Mouse (Mus musculus) heart, postnatal 0 days (tissue): ENCODE measurements around the gene Gins1. TPM values are rescaled to one million over a fixed set of nuclear protein-coding genes. Genes with fewer than 3 reads are reported as not detected.

ENCODE experiments used
- ATAC-seq: fragments of 200-750 bp; cut with Nextera tagmentation; 2 replicates; pipeline ENCODE4 v1.8.0; 2017; ENCODE audit warnings: low read depth, moderate number of reproducible peaks, moderate library complexity; ENCODE audit not compliant: insufficient read depth
- DNase-seq: peaks from one replicate; pipeline ENCODE4 v3.0.0-alpha.2; 2016; ENCODE audit warnings: low spot score
- H3K27ac ChIP-seq: fragments of 300-500 bp; sonication (generic); 2 replicates; pipeline ENCODE4 v1.5.1; 2014; ENCODE audit warnings: low read depth, mild to moderate bottlenecking
- H3K27me3 ChIP-seq: fragments of 300-500 bp; sonication (generic); 2 replicates; pipeline ENCODE4 v1.6.1; 2014; ENCODE audit warnings: low read length, mixed read lengths; ENCODE audit not compliant: control insufficient read depth, insufficient read depth
- H3K36me3 ChIP-seq: fragments of 300-500 bp; sonication (generic); replicated peaks from 2 replicates; pipeline ENCODE4 v1.6.1; 2014; ENCODE audit warnings: low read length, mixed read lengths; ENCODE audit not compliant: control insufficient read depth, insufficient read depth
- H3K4me1 ChIP-seq: fragments of 300-500 bp; sonication (generic); 2 replicates; pipeline ENCODE4 v1.6.1; 2014; ENCODE audit warnings: antibody characterized with exemption; ENCODE audit not compliant: control insufficient read depth, insufficient read depth
- H3K4me2 ChIP-seq: fragments of 300-500 bp; sonication (generic); 2 replicates; pipeline ENCODE4 v1.6.1; 2014; ENCODE audit warnings: low read depth, mild to moderate bottlenecking, low read length, moderate library complexity
- H3K4me3 ChIP-seq: fragments of 300-500 bp; sonication (generic); 2 replicates; pipeline ENCODE4 v1.5.1; 2014; ENCODE audit warnings: low read depth, low read length
- H3K9ac ChIP-seq: fragments of 300-500 bp; sonication (generic); replicated peaks from 2 replicates; pipeline ENCODE4 v1.6.1; 2014; ENCODE audit warnings: low read depth, low read length, mixed read lengths
- H3K9me3 ChIP-seq: fragments of 300-500 bp; sonication (generic); replicated peaks from 2 replicates; pipeline ENCODE4 v1.6.1; 2016; ENCODE audit warnings: low read length; ENCODE audit not compliant: control insufficient read depth
- CTCF ChIP-seq: IDR thresholded peaks from 2 replicates; pipeline ENCODE4 v1.5.1; 2016; ENCODE audit warnings: antibody characterized with exemption, control low read depth, low read depth
- EP300 ChIP-seq: IDR thresholded peaks from 2 replicates; pipeline ENCODE4 v1.6.1; 2016; ENCODE audit warnings: antibody characterized with exemption, low read depth
- WGBS: fragments of 180-500 bp; shearing (Covaris S2); extraction: QIAGEN DNeasy Blood & Tissue Kit; methylation state at CpG from one replicate; pipeline ENCODE4 v1.1.7; 2014; 5-methylcytosine and 5-hydroxymethylcytosine counted together
- polyA plus RNA-seq: library from polyadenylated mRNA; unstranded; fragments of >200 nt; fragmentation: Nextera tagmentation; extraction: Ambion mirVana; gene quantifications from 2 replicates; pipeline ENCODE4 v1.2.1, GENCODE M21; 2015
- total RNA-seq: library from RNA; depleted of rRNA; stranded (reverse); fragments of >200 nt; gene quantifications from 2 replicates; pipeline ENCODE4 v1.2.3, GENCODE M21; 2014; ENCODE audit warnings: low replicate concordance

Gins1 gene
- total and polyA plus RNA-seq, 2 experiments from 2014 or later = 1.6 to 7.8 TPM

- Histone ChIP-seq H3K4me1 (peaks cover 3% of the 10 kb centered on the region; the same call in 1 of the 2 replicates), H3K4me3 (no peak overlapping the region), H3K27me3 (no peaks in the 10 kb centered on the region), H3K36me3 (peaks cover 4% of the 10 kb centered on the region; the same call in 1 of the 2 replicates), H3K4me2 (no peak overlapping the region), H3K9me3 (no peaks in the 10 kb centered on the region), H3K9ac (no peak overlapping the region), H3K27ac (no peak overlapping the region)
- no peak for DNase-seq
- no peak for TF ChIP-seq EP300
- no peak for TF ChIP-seq CTCF
- 90% methylated on average over 3 of the region's 3 CpGs for WGBS
- no peak for ATAC-seq
Observed at GRCm38 (mm10) chr2:150923026-150923425, 17.8 kb downstream of the Gins1 start.

DNA sequence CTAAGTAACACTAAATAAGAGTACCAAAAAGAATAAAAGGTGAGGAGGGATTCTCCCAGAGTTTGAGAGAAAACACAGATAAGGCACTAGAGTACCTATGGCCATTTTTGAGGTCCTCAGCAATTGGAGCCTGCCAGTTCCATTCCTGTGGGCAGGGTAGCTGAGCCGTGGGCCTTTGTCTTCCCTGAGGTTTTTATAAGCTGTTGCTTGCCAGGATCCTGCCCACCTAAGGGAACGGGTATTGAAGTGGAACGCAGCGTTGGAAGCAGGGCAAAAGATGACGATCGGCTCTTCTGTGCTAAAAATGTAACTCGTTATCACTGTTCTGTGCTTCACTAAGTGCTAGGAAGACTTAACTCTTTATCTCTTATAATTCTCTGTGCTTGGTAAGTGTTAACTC lies 18.3 kb downstream of the Gins1 start:
- Histone ChIP-seq H3K9ac (no peak overlapping the region), H3K9me3 (no peaks in the 10 kb centered on the region), H3K27me3 (no peaks in the 10 kb centered on the region), H3K27ac (no peak overlapping the region), H3K4me2 (no peak overlapping the region), H3K4me1 (peaks cover 3% of the 10 kb centered on the region; the same call in 1 of the 2 replicates), H3K36me3 (peaks cover under 1% of the 10 kb centered on the region; the same call in 1 of the 2 replicates), H3K4me3 (no peak overlapping the region)
- 39% methylated on average over 7 of the region's 7 CpGs for WGBS
- ATAC-seq (no peak), DNase-seq (no peak)
- no peak for TF ChIP-seq CTCF
- TF ChIP-seq EP300 = no peak

DNA sequence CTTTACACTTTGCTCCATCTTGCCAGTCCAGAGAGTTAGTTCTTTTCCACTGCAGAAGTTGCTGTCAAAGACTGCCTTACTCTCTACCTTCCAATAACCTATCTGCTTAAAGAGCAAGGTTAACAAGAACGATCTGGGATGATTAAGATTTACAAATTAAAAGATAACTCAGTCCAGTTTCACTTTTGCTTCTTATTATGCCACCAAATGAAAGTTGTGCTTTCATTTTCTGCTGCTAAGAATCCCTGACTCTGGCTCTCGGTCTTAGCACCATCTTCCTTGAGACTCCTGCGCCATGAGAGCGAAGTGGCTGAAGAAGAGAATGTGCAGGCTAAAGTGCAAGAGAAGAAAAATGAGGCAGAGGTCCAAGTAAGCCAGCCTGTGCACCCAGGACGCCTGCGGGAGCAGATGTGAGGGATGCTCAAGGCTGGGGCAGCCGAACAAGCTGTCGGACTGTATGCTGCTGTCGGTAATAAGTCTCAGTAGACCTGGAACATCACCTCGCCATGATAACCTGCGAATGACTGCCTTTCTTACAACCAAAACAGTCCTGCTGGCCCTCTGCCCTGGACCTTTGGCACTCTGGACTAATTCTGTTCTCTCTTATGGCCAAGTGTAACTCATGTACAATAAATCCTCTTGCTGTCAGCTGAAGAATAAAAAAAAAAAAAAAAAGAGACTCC lies 22.0 kb downstream of the Gins1 start:
- Histone ChIP-seq H3K27me3 (no peaks in the 10 kb centered on the region), H3K4me2 (no peak overlapping the region), H3K4me1 (no peaks in the 10 kb centered on the region), H3K36me3 (no peaks in the 10 kb centered on the region; the same call in 1 of the 2 replicates), H3K9me3 (no peaks in the 10 kb centered on the region), H3K27ac (no peak overlapping the region), H3K9ac (no peak overlapping the region), H3K4me3 (no peak overlapping the region)
- ATAC-seq (no peak), DNase-seq (no peak)
- TF ChIP-seq CTCF (no peak), EP300 (no peak)
- 84% methylated on average over 11 of the region's 11 CpGs for WGBS

DNA sequence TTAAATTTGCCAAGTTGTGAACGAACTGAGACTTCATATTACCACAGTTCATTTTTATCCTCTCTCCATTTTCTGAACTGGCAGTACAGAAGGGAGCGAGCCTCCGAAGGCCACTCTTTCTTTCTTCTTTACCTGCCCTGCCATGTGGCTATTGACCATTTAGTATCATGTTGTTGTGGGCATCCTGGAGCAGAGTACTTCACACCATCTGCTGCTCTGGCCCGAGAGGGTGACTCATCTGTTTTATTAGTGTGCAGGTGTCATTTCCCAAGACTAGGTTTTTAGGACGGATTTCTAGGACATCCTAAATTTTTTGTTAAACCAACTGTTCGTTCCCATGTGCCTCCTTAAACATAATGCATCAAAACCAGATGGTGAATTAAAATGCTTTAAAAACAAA lies 24.0 kb downstream of the Gins1 start:
- H3K9ac ChIP-seq = no peak overlapping the region
- H3K4me1 ChIP-seq = no peaks in the 10 kb centered on the region
- H3K27ac ChIP-seq = no peak overlapping the region
- WGBS = 83% methylated on average over 6 of the region's 6 CpGs
- TF ChIP-seq CTCF = no peak
- TF ChIP-seq EP300 = no peak
- DNase-seq (no peak), ATAC-seq (no peak)
- H3K36me3 ChIP-seq = no peaks in the 10 kb centered on the region; the same call in 1 of the 2 replicates
- H3K4me2 ChIP-seq = no peak overlapping the region
- no peaks in the 10 kb centered on the region for H3K27me3 ChIP-seq
- no peak overlapping the region for H3K4me3 ChIP-seq
- H3K9me3 ChIP-seq = no peaks in the 10 kb centered on the region

- Histone ChIP-seq H3K9ac (no peak overlapping the region), H3K27me3 (no peaks in the 10 kb centered on the region), H3K4me3 (no peak overlapping the region), H3K36me3 (no peaks in the 10 kb centered on the region; the same call in 1 of the 2 replicates), H3K4me1 (no peaks in the 10 kb centered on the region), H3K27ac (no peak overlapping the region), H3K4me2 (no peak overlapping the region), H3K9me3 (no peaks in the 10 kb centered on the region)
- DNase-seq (no peak), ATAC-seq (no peak)
- WGBS = 32% methylated on average over 3 of the region's 3 CpGs
- TF ChIP-seq EP300 (no peak), CTCF (no peak)
Observed at GRCm38 (mm10) chr2:150930806-150931205, 25.6 kb downstream of the Gins1 start.

DNA sequence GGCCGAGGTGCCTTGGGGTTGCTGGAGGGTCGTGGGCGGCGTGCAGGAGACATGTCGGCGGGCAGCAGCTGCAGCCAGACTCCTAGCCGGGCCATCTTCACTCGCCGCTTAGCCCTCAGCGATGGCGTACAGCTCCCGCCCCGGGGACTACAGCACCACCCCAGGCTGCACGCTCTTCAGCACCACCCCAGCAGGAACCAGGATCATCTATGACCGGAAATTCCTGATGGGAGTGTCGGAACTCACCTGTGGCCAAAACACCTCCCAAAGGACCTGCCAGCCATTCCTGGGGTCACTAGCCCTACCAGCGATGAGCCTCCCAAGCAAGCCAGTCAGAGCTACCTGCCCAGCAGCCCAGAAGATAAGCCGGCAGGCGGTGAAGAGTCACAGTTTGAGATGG lies 28.3 kb downstream of the Gins1 start:
- Histone ChIP-seq H3K4me3 (no peak overlapping the region), H3K36me3 (no peaks in the 10 kb centered on the region), H3K27me3 (no peaks in the 10 kb centered on the region), H3K9me3 (no peaks in the 10 kb centered on the region), H3K9ac (no peak overlapping the region), H3K4me2 (no peak overlapping the region), H3K4me1 (no peaks in the 10 kb centered on the region), H3K27ac (no peak overlapping the region)
- ATAC-seq (no peak), DNase-seq (no peak)
- TF ChIP-seq EP300 (no peak), CTCF (no peak)
- 76% methylated on average over 19 of the region's 19 CpGs for WGBS
